Mouse (Mus musculus): ENCODE measurements at regions not wholly inside any gene's neighbourhood (a gene's known extent, or its start where the extent isn't known, plus 50 kb on each side); places are given as distances from the start of the nearest gene placed in this dataset.

- no peaks in the 10 kb centered on the region for H3K9me3 ChIP-seq (ENCODE audit: control insufficient read depth, low read length)
- H3K27me3 ChIP-seq (ENCODE audit: control insufficient read depth, insufficient read depth, low read length), result no peaks in the 10 kb centered on the region
- H3K4me3 ChIP-seq (ENCODE audit: low read length), result no peak overlapping the region
- no peak for ATAC-seq (ENCODE audit: low FRiP score, low TSS enrichment)
- no peak overlapping the region for H3K9ac ChIP-seq (ENCODE audit: low read depth, low read length)
- WGBS, result 92% methylated on average over 11 of the region's 11 CpGs
- 0 out of 2 replicates have a peak, but pooled peaks cover 3% of the 10 kb centered on the region for H3K4me1 ChIP-seq (ENCODE audit: control insufficient read depth, insufficient read depth, low read length)
- no peaks in the 10 kb centered on the region for H3K36me3 ChIP-seq (ENCODE audit: control insufficient read depth, insufficient read depth, low read length)
- H3K4me2 ChIP-seq (replicated peaks; ENCODE audit: low read depth, low read length), result no peak overlapping the region
- no peak overlapping the region for H3K27ac ChIP-seq (ENCODE audit: low read depth, low read length)
These were observed 234.3 kb upstream of the Cxcr4 start for GRCm38 (mm10) chr1:128826419-128826818.

- Histone ChIP-seq H3K27ac (ENCODE audit: low read depth, low read length) (no peak overlapping the region), H3K36me3 (ENCODE audit: control insufficient read depth, insufficient read depth, low read length) (no peaks in the 10 kb centered on the region), H3K9me3 (ENCODE audit: control insufficient read depth, low read length) (peaks cover 7% of the 10 kb centered on the region; the same call in 1 of the 2 replicates), H3K27me3 (ENCODE audit: control insufficient read depth, insufficient read depth, low read length) (no peaks in the 10 kb centered on the region), H3K4me2 (replicated peaks; ENCODE audit: low read depth, low read length) (no peak overlapping the region), H3K4me1 (ENCODE audit: control insufficient read depth, insufficient read depth, low read length) (0 out of 2 replicates have a peak, but pooled peaks cover 3% of the 10 kb centered on the region), H3K9ac (ENCODE audit: low read depth, low read length) (no peak overlapping the region), H3K4me3 (ENCODE audit: low read length) (no peak overlapping the region)
- no peak for ATAC-seq (ENCODE audit: low FRiP score, low TSS enrichment)
- WGBS, result 72% methylated on average over 11 of the region's 11 CpGs
These were observed 233.0 kb upstream of the Cxcr4 start for GRCm38 (mm10) chr1:128824916-128825683.

- H3K4me3 ChIP-seq (ENCODE audit: low read length), result no peak overlapping the region
- H3K9ac ChIP-seq (ENCODE audit: low read depth, low read length), result no peak overlapping the region
- no peaks in the 10 kb centered on the region for H3K36me3 ChIP-seq (ENCODE audit: control insufficient read depth, insufficient read depth, low read length)
- no peak overlapping the region for H3K4me2 ChIP-seq (replicated peaks; ENCODE audit: low read depth, low read length)
- 6% methylated on average over 8 of the region's 8 CpGs for WGBS
- peaks cover 7% of the 10 kb centered on the region; the same call in 1 of the 2 replicates for H3K9me3 ChIP-seq (ENCODE audit: control insufficient read depth, low read length)
- no peak for ATAC-seq (ENCODE audit: low FRiP score, low TSS enrichment)
- H3K4me1 ChIP-seq (ENCODE audit: control insufficient read depth, insufficient read depth, low read length), result 0 out of 2 replicates have a peak, but pooled peaks cover 3% of the 10 kb centered on the region
- no peak overlapping the region for H3K27ac ChIP-seq (ENCODE audit: low read depth, low read length)
- no peaks in the 10 kb centered on the region for H3K27me3 ChIP-seq (ENCODE audit: control insufficient read depth, insufficient read depth, low read length)
These were observed 232.1 kb upstream of the Cxcr4 start for GRCm38 (mm10) chr1:128824235-128824634.

- Histone ChIP-seq H3K36me3 (ENCODE audit: control insufficient read depth, insufficient read depth, low read length) (no peaks in the 10 kb centered on the region), H3K9ac (ENCODE audit: low read depth, low read length) (no peak overlapping the region), H3K27ac (ENCODE audit: low read depth, low read length) (no peak overlapping the region; the same call in 1 of the 2 replicates), H3K4me3 (ENCODE audit: low read length) (no peak overlapping the region), H3K27me3 (ENCODE audit: control insufficient read depth, insufficient read depth, low read length) (no peaks in the 10 kb centered on the region), H3K9me3 (ENCODE audit: control insufficient read depth, low read length) (peaks cover 7% of the 10 kb centered on the region; the same call in 1 of the 2 replicates), H3K4me1 (ENCODE audit: control insufficient read depth, insufficient read depth, low read length) (0 out of 2 replicates have a peak, but pooled peaks cover 3% of the 10 kb centered on the region), H3K4me2 (replicated peaks; ENCODE audit: low read depth, low read length) (no peak overlapping the region)
- 12% methylated on average over 6 of the region's 6 CpGs for WGBS
- peak; percentile 90 for ATAC-seq (ENCODE audit: low FRiP score, low TSS enrichment)
These were observed 229.9 kb upstream of the Cxcr4 start for GRCm38 (mm10) chr1:128821991-128822390.

GRCm38 (mm10) chr1:128820527-128820926, 228.4 kb upstream of the Cxcr4 start:
- no peak for ATAC-seq (ENCODE audit: low FRiP score, low TSS enrichment)
- Histone ChIP-seq H3K36me3 (ENCODE audit: control insufficient read depth, insufficient read depth, low read length) (no peaks in the 10 kb centered on the region), H3K9ac (ENCODE audit: low read depth, low read length) (no peak overlapping the region), H3K4me1 (ENCODE audit: control insufficient read depth, insufficient read depth, low read length) (0 out of 2 replicates have a peak, but pooled peaks cover 3% of the 10 kb centered on the region), H3K27ac (ENCODE audit: low read depth, low read length) (no peak overlapping the region), H3K9me3 (ENCODE audit: control insufficient read depth, low read length) (peaks cover 7% of the 10 kb centered on the region; the same call in 1 of the 2 replicates), H3K27me3 (ENCODE audit: control insufficient read depth, insufficient read depth, low read length) (no peaks in the 10 kb centered on the region), H3K4me3 (ENCODE audit: low read length) (no peak overlapping the region), H3K4me2 (replicated peaks; ENCODE audit: low read depth, low read length) (no peak overlapping the region)
- 87% methylated on average over 1 of the region's 1 CpGs for WGBS

GRCm38 (mm10) chr1:128819611-128820010, 227.5 kb upstream of the Cxcr4 start:
- Histone ChIP-seq H3K36me3 (ENCODE audit: control insufficient read depth, insufficient read depth, low read length) (no peaks in the 10 kb centered on the region), H3K27me3 (ENCODE audit: control insufficient read depth, insufficient read depth, low read length) (no peaks in the 10 kb centered on the region), H3K9me3 (ENCODE audit: control insufficient read depth, low read length) (peaks cover 7% of the 10 kb centered on the region; the same call in 1 of the 2 replicates), H3K4me2 (replicated peaks; ENCODE audit: low read depth, low read length) (no peak overlapping the region), H3K9ac (ENCODE audit: low read depth, low read length) (no peak overlapping the region), H3K27ac (ENCODE audit: low read depth, low read length) (no peak overlapping the region), H3K4me3 (ENCODE audit: low read length) (no peak overlapping the region), H3K4me1 (ENCODE audit: control insufficient read depth, insufficient read depth, low read length) (0 out of 2 replicates have a peak, but pooled peaks cover 3% of the 10 kb centered on the region)
- no peak for ATAC-seq (ENCODE audit: low FRiP score, low TSS enrichment)
- 92% methylated on average over 6 of the region's 6 CpGs for WGBS

- no peaks in the 10 kb centered on the region for H3K9me3 ChIP-seq (ENCODE audit: control insufficient read depth, low read length)
- no peaks in the 10 kb centered on the region for H3K27me3 ChIP-seq (ENCODE audit: control insufficient read depth, insufficient read depth, low read length)
- no peak overlapping the region for H3K4me3 ChIP-seq (ENCODE audit: low read length)
- WGBS, result 79% methylated on average over 5 of the region's 5 CpGs
- no peak overlapping the region for H3K4me2 ChIP-seq (replicated peaks; ENCODE audit: low read depth, low read length)
- ATAC-seq (ENCODE audit: low FRiP score, low TSS enrichment), result no peak
- H3K36me3 ChIP-seq (ENCODE audit: control insufficient read depth, insufficient read depth, low read length), result no peaks in the 10 kb centered on the region
- H3K4me1 ChIP-seq (ENCODE audit: control insufficient read depth, insufficient read depth, low read length), result no peaks in the 10 kb centered on the region
- H3K9ac ChIP-seq (ENCODE audit: low read depth, low read length), result no peak overlapping the region
- no peak overlapping the region for H3K27ac ChIP-seq (ENCODE audit: low read depth, low read length)
These were observed 221.3 kb upstream of the Cxcr4 start for GRCm38 (mm10) chr1:128813379-128813778.

GRCm38 (mm10) chr1:128810860-128811259, 218.8 kb upstream of the Cxcr4 start:
- no peak overlapping the region for H3K27ac ChIP-seq (ENCODE audit: low read depth, low read length)
- WGBS, result 86% methylated on average over 3 of the region's 3 CpGs
- ATAC-seq (ENCODE audit: low FRiP score, low TSS enrichment), result no peak

GRCm38 (mm10) chr1:128810094-128810493, 218.0 kb upstream of the Cxcr4 start:
- Histone ChIP-seq H3K4me1 (ENCODE audit: control insufficient read depth, insufficient read depth, low read length) (peaks cover 18% of the 10 kb centered on the region), H3K4me2 (replicated peaks; ENCODE audit: low read depth, low read length) (no peak overlapping the region), H3K9ac (ENCODE audit: low read depth, low read length) (no peak overlapping the region), H3K27ac (ENCODE audit: low read depth, low read length) (no peak overlapping the region), H3K9me3 (ENCODE audit: control insufficient read depth, low read length) (no peaks in the 10 kb centered on the region), H3K27me3 (ENCODE audit: control insufficient read depth, insufficient read depth, low read length) (no peaks in the 10 kb centered on the region), H3K4me3 (ENCODE audit: low read length) (no peak overlapping the region), H3K36me3 (ENCODE audit: control insufficient read depth, insufficient read depth, low read length) (no peaks in the 10 kb centered on the region)
- WGBS, result 37% methylated on average over 2 of the region's 2 CpGs
- no peak for ATAC-seq (ENCODE audit: low FRiP score, low TSS enrichment)

More at GRCm38 (mm10) chr1:128810860-128811259, 218.8 kb upstream of the Cxcr4 start:
- Histone ChIP-seq H3K9me3 (ENCODE audit: control insufficient read depth, low read length) (no peaks in the 10 kb centered on the region), H3K4me1 (ENCODE audit: control insufficient read depth, insufficient read depth, low read length) (peaks cover 10% of the 10 kb centered on the region), H3K4me2 (replicated peaks; ENCODE audit: low read depth, low read length) (no peak overlapping the region), H3K9ac (ENCODE audit: low read depth, low read length) (no peak overlapping the region), H3K27me3 (ENCODE audit: control insufficient read depth, insufficient read depth, low read length) (no peaks in the 10 kb centered on the region), H3K36me3 (ENCODE audit: control insufficient read depth, insufficient read depth, low read length) (no peaks in the 10 kb centered on the region), H3K4me3 (ENCODE audit: low read length) (no peak overlapping the region)

Data from kidney, embryonic 14.5 days (tissue).